Mouse (Mus musculus): ENCODE measurements at regions not wholly inside any gene's neighbourhood (a gene's known extent, or its start where the extent isn't known, plus 50 kb on each side); places are given as distances from the start of the nearest gene placed in this dataset.

- TF ChIP-seq POLR2A (IDR thresholded peaks at IDR 0.05; ENCODE audit: borderline replicate concordance, low read depth, low read length) (no peak), CTCF (IDR thresholded peaks at IDR 0.05; ENCODE audit: low read depth, low read length) (no peak)
Observed at GRCm38 (mm10) chr3:35299036-35299435, 454.9 kb upstream of the Atp11b start.

Measured in bone marrow macrophage, adult 2 months (primary cell).